8 mouse cellular contexts compared by ENCODE assay signal in the genomic region with DNA sequence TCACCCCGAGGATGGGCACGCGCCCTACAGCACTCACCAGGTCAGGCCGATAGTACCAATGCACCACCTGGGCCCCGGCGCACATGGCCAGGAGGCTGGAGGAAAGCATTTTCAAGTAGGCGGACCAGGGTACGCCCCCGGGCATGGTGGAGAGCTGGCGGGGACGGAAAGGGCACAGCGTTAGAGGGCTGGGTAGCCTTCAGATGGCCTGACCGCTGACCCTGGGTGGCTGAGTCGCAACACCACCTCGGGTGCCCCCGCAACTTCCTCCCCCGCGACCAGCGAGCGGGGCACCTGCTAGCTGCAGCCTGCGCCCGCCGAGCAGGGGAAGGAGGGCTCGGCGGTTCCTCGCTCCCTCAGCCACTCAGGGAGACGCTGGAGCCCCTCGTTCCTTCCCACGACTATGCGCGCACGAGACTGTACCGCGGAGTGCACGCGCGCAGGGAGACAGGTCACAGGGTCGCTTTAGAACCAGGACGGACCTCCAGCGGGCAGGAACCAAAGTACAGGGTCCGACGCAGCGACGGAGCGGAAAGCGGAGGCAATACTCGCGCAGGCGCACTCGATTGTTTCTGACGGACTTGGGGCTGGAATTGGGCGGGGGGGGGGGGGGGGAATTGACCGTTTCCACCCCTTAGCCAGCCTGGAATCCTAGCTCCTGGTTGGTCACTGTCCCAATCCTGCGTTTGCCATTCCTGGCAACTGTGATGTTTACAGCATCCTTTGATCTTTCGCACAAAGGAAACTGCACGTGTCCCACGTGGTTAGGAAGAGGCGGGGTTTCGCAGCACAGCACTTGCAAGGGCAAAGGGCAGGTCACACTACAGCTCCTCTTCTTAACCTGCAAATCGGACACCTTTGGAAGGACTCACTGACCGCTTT. TPM values are rescaled to one million over a fixed set of nuclear protein-coding genes. Genes with fewer than 3 reads are reported as not detected.
DNase-seq lines count a peak whose midpoint lies in the region; ATAC-seq and TF ChIP-seq lines count a peak whose summit lies in the region.

Gene 1190007I07Rik (minus strand): TSS at position 558 of the 882 bp plus-strand sequence.

- peak; percentile 91 for DNase-seq in 416B (ENCODE audit: low read depth)
- DNase-seq in heart, adult 8-10 months (ENCODE audit: low spot score), result peak; percentile 88
- peak; percentile 97 for DNase-seq in kidney, adult 9 months
- DNase-seq in limb, embryonic 14.5 days (ENCODE audit: low spot score), result peak; percentile 96
- DNase-seq in midbrain, postnatal 0 days (ENCODE audit: low spot score), result peak; percentile 97
- peak; percentile 72 to 82 for DNase-seq in spleen, postnatal 14 days (ENCODE audit: low spot score in 2 of 2)

- H3K36me3 ChIP-seq in embryonic facial prominence, embryonic 15.5 days, result no peaks in the 10 kb centered on the region
- no peaks in the 10 kb centered on the region for H3K36me3 ChIP-seq in limb, embryonic 14.5 days (ENCODE audit: control insufficient read depth, insufficient read depth, low read length)
- H3K36me3 ChIP-seq in midbrain, postnatal 0 days (ENCODE audit: insufficient read depth, low read length), result no peaks in the 10 kb centered on the region

- H3K9ac ChIP-seq in embryonic facial prominence, embryonic 15.5 days, result peak within 1 kb of the TSS; percentile 60
- peak within 1 kb of the TSS; percentile 69 for H3K9ac ChIP-seq in limb, embryonic 14.5 days (ENCODE audit: low read depth, low read length, severe bottlenecking)
- peak within 1 kb of the TSS; percentile 74 for H3K9ac ChIP-seq in midbrain, postnatal 0 days (replicated peaks; ENCODE audit: low read length, poor library complexity, severe bottlenecking)

- H3K4me2 ChIP-seq in embryonic facial prominence, embryonic 15.5 days (replicated peaks), result peak within 1 kb of the TSS; percentile 62
- peak within 1 kb of the TSS; percentile 54 for H3K4me2 ChIP-seq in limb, embryonic 14.5 days (replicated peaks; ENCODE audit: low read depth, low read length, severe bottlenecking)
- H3K4me2 ChIP-seq in midbrain, postnatal 0 days (ENCODE audit: low read depth, low read length, poor library complexity, severe bottlenecking), result peak within 1 kb of the TSS; percentile 67

- peak; percentile 45; the same call in 1 of the 2 replicates for TF ChIP-seq POLR2A in bone marrow, adult 2 months (IDR thresholded peaks at IDR 0.05; ENCODE audit: borderline replicate concordance, control insufficient read depth, low read depth, low read length)
- no peak; the same call in 1 of the 2 replicates for TF ChIP-seq POLR2A in limb, embryonic 14.5 days (IDR thresholded peaks at IDR 0.05; ENCODE audit: borderline replicate concordance, extremely low read depth, insufficient read depth, insufficient read length)

- TF ChIP-seq CTCF in bone marrow, adult 2 months (IDR thresholded peaks at IDR 0.05; ENCODE audit: control insufficient read depth, insufficient read depth, low read length), result no peak
- peak; percentile 35 for TF ChIP-seq CTCF in midbrain, postnatal 0 days (IDR thresholded peaks at IDR 0.05)

- H3K4me3 ChIP-seq in bone marrow, adult 2 months (replicated peaks; ENCODE audit: control insufficient read depth, low read depth, low read length), result peak within 1 kb of the TSS; percentile 97
- peak within 1 kb of the TSS; percentile 73 for H3K4me3 ChIP-seq in embryonic facial prominence, embryonic 15.5 days (replicated peaks)
- peak within 1 kb of the TSS; percentile 62 for H3K4me3 ChIP-seq in limb, embryonic 14.5 days (replicated peaks; ENCODE audit: low read length)
- peak within 1 kb of the TSS; percentile 61 for H3K4me3 ChIP-seq in midbrain, postnatal 0 days (ENCODE audit: low read depth, low read length)

- H3K27ac ChIP-seq in bone marrow, adult 2 months (ENCODE audit: control insufficient read depth, insufficient read depth, low read depth, low read length, poor library complexity), result peak within 1 kb of the TSS; percentile 74
- peak within 1 kb of the TSS; percentile 82 for H3K27ac ChIP-seq in embryonic facial prominence, embryonic 15.5 days (replicated peaks)
- H3K27ac ChIP-seq in limb, embryonic 14.5 days (replicated peaks; ENCODE audit: low read depth, low read length), result peak within 1 kb of the TSS; percentile 79
- H3K27ac ChIP-seq in midbrain, postnatal 0 days (ENCODE audit: low read depth, low read length), result peak within 1 kb of the TSS; percentile 77

- under 1% methylated on average over 61 of the region's 61 CpGs for WGBS in bone marrow, adult 2 months
- WGBS in embryonic facial prominence, embryonic 15.5 days, result under 1% methylated on average over 60 of the region's 61 CpGs
- under 1% methylated on average over 36 of the region's 61 CpGs for WGBS in limb, embryonic 14.5 days
- WGBS in midbrain, postnatal 0 days, result under 1% methylated on average over 56 of the region's 61 CpGs

- no peaks in the 10 kb centered on the region for H3K27me3 ChIP-seq in embryonic facial prominence, embryonic 15.5 days
- H3K27me3 ChIP-seq in limb, embryonic 14.5 days (ENCODE audit: control insufficient read depth, insufficient read depth, low read length), result no peaks in the 10 kb centered on the region
- no peaks in the 10 kb centered on the region for H3K27me3 ChIP-seq in midbrain, postnatal 0 days (ENCODE audit: insufficient read depth, low read length)

- peak; percentile 86 for ATAC-seq in embryonic facial prominence, embryonic 15.5 days (ENCODE audit: insufficient number of reproducible peaks, low FRiP score, low TSS enrichment, low read depth)
- ATAC-seq in limb, embryonic 14.5 days (ENCODE audit: low FRiP score, low read depth), result peak; percentile 91
- peak; percentile 91 for ATAC-seq in midbrain, postnatal 0 days (ENCODE audit: low FRiP score)

- H3K9me3 ChIP-seq in embryonic facial prominence, embryonic 15.5 days (replicated peaks), result no peaks in the 10 kb centered on the region
- H3K9me3 ChIP-seq in limb, embryonic 14.5 days (ENCODE audit: control insufficient read depth, low read length), result no peaks in the 10 kb centered on the region
- H3K9me3 ChIP-seq in midbrain, postnatal 0 days (ENCODE audit: low read length), result no peaks in the 10 kb centered on the region

- H3K4me1 ChIP-seq in bone marrow, adult 2 months (ENCODE audit: control insufficient read depth, insufficient read depth, low read length), result no peaks in the 10 kb centered on the region
- peaks cover 6% of the 10 kb centered on the region; the same call in 1 of the 2 replicates for H3K4me1 ChIP-seq in embryonic facial prominence, embryonic 15.5 days
- H3K4me1 ChIP-seq in limb, embryonic 14.5 days (ENCODE audit: control insufficient read depth, insufficient read depth, low read length), result 0 out of 2 replicates have a peak, but pooled peaks cover 5% of the 10 kb centered on the region
- no peaks in the 10 kb centered on the region for H3K4me1 ChIP-seq in midbrain, postnatal 0 days (ENCODE audit: insufficient read depth, low read length)

RNA-seq across cellular contexts. Expression of gene 1190007I07Rik, which starts in this region (rescaled TPM):
- 16.5 and 38.3 TPM in 2 replicates for polyA plus RNA-seq in bone marrow, adult 2 months (2011; ENCODE audit: insufficient read depth, insufficient read length, low replicate concordance, missing spikeins)
- 30.5 and 31.9 TPM in 2 replicates for polyA plus RNA-seq in embryonic facial prominence, embryonic 15.5 days (2015; fragmentation: Nextera tagmentation; extraction: Ambion mirVana)
- total RNA-seq in heart, adult 8-10 months (2022), result 10 to 100 TPM; 24.3 to 33.8 (median 28.9) TPM
- 46.4 and 46.7 TPM in 2 replicates for polyA plus RNA-seq in limb, embryonic 14.5 days (2012; rRNA removed)
- polyA plus RNA-seq in limb, embryonic 14.5 days (2014; fragmentation: Nextera tagmentation; extraction: Ambion mirVana), result 33.8 and 40.5 TPM in 2 replicates
- 21.5 and 27.1 TPM in 2 replicates for total RNA-seq in midbrain, postnatal 0 days (2014; rRNA removed)
- polyA plus RNA-seq in midbrain, postnatal 0 days (2015; fragmentation: Nextera tagmentation; extraction: Ambion mirVana), result 34.3 and 37.9 TPM in 2 replicates

Comparison
In these comparisons a context has a peak if more than half of its experiments do, and no peak if none do; other contexts are left out.
1. Peak in every context shown above with its lines: DNase-seq, ATAC-seq, H3K4me3 ChIP-seq and H3K27ac ChIP-seq.